Mouse (Mus musculus) intestine, embryonic 14.5 days (tissue): ENCODE measurements at regions not wholly inside any gene's neighbourhood (a gene's known extent, or its start where the extent isn't known, plus 50 kb on each side); places are given as distances from the start of the nearest gene placed in this dataset.

ENCODE experiments used
- ATAC-seq: fragments of 200-750 bp; cut with Nextera tagmentation; replicated peaks from 2 replicates; pipeline ENCODE4 v1.8.0; 2017; ENCODE audit warnings: low read depth, moderate number of reproducible peaks, moderate TSS enrichment, moderate library complexity; ENCODE audit not compliant: low FRiP score, low TSS enrichment
- DNase-seq: peaks from one replicate; pipeline ENCODE4 v3.0.0-alpha.2; 2018; ENCODE audit warnings: low spot score
- H3K27ac ChIP-seq: fragments of 300-500 bp; sonication (generic); 2 replicates; pipeline ENCODE4 v1.5.1; 2014; ENCODE audit warnings: low read depth, mild to moderate bottlenecking, control low read depth
- H3K27me3 ChIP-seq: fragments of 300-500 bp; sonication (generic); replicated peaks from 2 replicates; pipeline ENCODE4 v1.6.1; 2014; ENCODE audit warnings: low read length, control low read depth; ENCODE audit not compliant: control insufficient read depth, insufficient read depth
- H3K36me3 ChIP-seq: fragments of 300-500 bp; sonication (generic); 2 replicates; pipeline ENCODE4 v1.6.1; 2014; ENCODE audit warnings: low read length, control low read depth; ENCODE audit not compliant: control insufficient read depth, insufficient read depth
- H3K4me1 ChIP-seq: fragments of 300-500 bp; sonication (generic); replicated peaks from 2 replicates; pipeline ENCODE4 v1.6.1; 2014; ENCODE audit warnings: low read length, control low read depth, mixed read lengths; ENCODE audit not compliant: control insufficient read depth, insufficient read depth
- H3K4me2 ChIP-seq: fragments of 300-500 bp; sonication (generic); 2 replicates; pipeline ENCODE4 v1.6.1; 2014; ENCODE audit warnings: low read length
- H3K4me3 ChIP-seq: fragments of 300-500 bp; sonication (generic); 2 replicates; pipeline ENCODE4 v1.5.1; 2014; ENCODE audit warnings: low read depth, low read length, control low read depth, mixed read lengths
- H3K9ac ChIP-seq: fragments of 300-500 bp; sonication (generic); 2 replicates; pipeline ENCODE4 v1.6.1; 2014; ENCODE audit warnings: mild to moderate bottlenecking, low read length
- H3K9me3 ChIP-seq: fragments of 300-500 bp; sonication (generic); 2 replicates; pipeline ENCODE4 v1.6.1; 2016; ENCODE audit warnings: low read length, control low read depth; ENCODE audit not compliant: control insufficient read depth
- WGBS: fragments of 180-500 bp; shearing (Covaris S2); extraction: QIAGEN DNeasy Blood & Tissue Kit; methylation state at CpG from one replicate; pipeline ENCODE4 v1.1.7; 2014; 5-methylcytosine and 5-hydroxymethylcytosine counted together

DNA sequence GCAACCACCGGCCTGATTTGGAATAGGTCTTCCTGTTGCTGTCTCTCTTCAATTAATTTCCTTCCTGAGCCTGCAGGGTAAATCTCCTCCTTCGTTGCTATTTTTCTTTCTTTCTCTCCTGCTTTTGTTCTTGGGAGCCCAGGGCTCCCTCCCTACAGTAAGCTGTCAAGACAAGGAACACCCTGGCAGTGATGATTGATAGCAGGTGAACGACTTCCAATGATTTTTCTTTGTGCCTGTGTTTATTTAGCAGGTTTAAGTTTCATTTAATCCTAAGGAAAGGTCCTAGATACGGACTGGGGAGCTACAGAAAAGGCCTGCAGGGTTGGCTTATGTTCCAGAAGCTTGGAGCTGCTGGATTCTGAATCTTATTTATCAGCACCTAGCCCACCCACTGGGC, 105.5 kb downstream of the Foxa2 start:
- no peaks in the 10 kb centered on the region for H3K36me3 ChIP-seq
- no peak overlapping the region for H3K4me2 ChIP-seq
- H3K27ac ChIP-seq = no peak overlapping the region
- ATAC-seq = no peak
- H3K9ac ChIP-seq = no peak overlapping the region
- H3K4me1 ChIP-seq = no peaks in the 10 kb centered on the region; the same call in 1 of the 2 replicates
- H3K27me3 ChIP-seq = no peaks in the 10 kb centered on the region
- no peak for DNase-seq
- H3K9me3 ChIP-seq = no peaks in the 10 kb centered on the region
- WGBS = 20% methylated on average over 4 of the region's 4 CpGs
- no peak overlapping the region for H3K4me3 ChIP-seq

DNA sequence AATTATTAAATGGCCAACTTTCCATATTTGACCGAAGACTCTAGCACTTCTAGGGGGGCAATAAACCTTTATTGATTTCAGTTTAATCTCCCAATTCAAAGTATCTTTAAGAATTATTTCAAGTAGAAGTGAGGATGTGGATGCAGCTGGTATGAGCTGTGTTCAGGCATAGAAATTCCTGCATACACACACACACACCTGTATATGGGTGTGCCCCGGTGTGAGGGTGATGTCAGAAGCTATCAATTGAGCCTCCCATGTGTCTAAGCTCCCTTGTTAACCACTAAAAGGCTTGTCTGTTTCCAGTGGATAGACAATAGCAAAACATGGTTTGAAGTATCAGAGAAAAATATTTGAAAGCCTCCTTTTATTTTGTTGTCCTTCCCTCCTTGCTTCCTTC, 114.3 kb downstream of the Foxa2 start:
- no peak overlapping the region for H3K9ac ChIP-seq
- H3K4me3 ChIP-seq = no peak overlapping the region
- no peak overlapping the region for H3K27ac ChIP-seq
- DNase-seq = no peak
- H3K9me3 ChIP-seq = no peaks in the 10 kb centered on the region
- no peak overlapping the region for H3K4me2 ChIP-seq
- H3K27me3 ChIP-seq = no peaks in the 10 kb centered on the region
- 64% methylated on average over 2 of the region's 2 CpGs for WGBS
- no peaks in the 10 kb centered on the region for H3K4me1 ChIP-seq
- ATAC-seq = no peak
- no peaks in the 10 kb centered on the region for H3K36me3 ChIP-seq

DNA sequence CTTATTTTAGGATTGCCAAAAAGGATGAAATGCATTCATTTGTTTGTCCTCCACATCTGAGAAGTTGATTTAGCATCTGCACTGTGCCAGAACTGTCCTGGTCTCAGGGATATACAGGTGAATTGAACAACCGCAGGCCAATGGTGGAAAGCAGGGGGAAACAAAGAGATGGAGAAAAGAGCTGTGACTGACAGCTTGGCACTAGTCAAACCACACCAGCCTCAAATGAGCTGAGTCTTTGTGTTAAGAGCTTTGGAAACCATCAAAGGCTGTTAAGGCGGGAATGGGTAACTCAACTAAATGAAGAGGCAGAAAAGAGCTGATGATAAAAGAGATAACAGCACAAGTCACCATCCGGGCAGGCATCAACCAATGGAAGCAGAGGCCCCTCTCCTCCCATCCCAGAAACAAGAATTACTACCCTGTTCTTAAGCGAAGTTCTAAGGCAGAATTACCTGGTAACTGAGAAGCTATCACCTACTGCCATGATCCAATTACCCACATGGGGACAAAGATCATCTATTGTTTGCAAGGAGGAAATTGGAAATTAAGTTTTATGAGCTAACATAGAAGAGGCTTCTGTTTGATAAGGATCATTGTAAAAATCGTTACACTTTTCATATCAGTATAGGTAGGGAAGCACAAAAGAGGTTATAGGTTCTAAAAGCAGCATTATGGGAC, 117.6 kb downstream of the Foxa2 start:
- Histone ChIP-seq H3K9me3 (no peaks in the 10 kb centered on the region), H3K4me2 (no peak overlapping the region), H3K4me1 (no peaks in the 10 kb centered on the region), H3K27me3 (no peaks in the 10 kb centered on the region), H3K9ac (no peak overlapping the region), H3K36me3 (no peaks in the 10 kb centered on the region), H3K27ac (no peak overlapping the region), H3K4me3 (no peak overlapping the region)
- DNase-seq (peak; percentile 29), ATAC-seq (no peak)
- WGBS = 66% methylated on average over 5 of the region's 5 CpGs

DNA sequence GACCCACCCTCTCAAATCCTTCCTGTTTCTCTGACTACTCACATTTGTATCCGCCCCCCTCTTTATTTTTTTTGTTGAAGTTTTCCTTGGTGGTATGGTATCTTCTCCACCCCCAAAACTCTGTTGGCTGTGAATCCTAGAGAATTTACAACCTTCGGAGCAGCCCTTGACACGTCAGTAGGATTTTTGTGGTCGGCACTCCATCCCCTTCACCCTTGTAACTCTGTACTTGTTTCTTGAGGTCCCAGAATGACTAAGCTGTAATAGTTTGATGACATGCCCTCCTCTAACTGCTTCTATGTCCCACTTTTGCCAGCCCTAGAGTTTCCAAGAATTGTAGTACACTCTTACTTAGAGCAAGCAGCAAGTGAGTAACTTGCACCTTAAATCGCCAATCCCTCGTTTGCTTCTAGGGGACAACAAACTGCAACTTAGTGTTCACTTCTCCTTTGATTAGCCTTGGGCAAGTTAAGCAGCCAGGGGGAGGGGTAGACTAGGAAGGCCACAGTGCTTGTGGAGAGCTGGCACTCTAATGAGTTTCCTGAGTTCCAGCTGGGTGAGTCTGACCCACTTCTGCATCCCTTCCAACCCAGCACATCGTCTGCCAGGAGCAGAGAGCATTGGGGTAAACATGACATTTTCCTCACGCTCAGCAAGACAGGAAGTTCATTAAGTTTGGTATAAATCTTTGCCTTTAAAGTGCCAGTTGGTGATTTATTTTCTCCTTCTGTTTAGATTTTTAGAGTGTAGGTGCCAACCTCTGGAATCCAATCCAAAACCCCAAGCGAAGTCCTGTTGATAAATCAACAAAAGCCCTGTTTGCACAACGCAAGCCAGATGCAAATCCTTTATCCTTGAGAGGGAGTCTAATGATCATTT, 118.7 kb downstream of the Foxa2 start:
- Histone ChIP-seq H3K4me1 (no peaks in the 10 kb centered on the region), H3K27ac (no peak overlapping the region), H3K4me3 (no peak overlapping the region), H3K4me2 (no peak overlapping the region), H3K9me3 (no peaks in the 10 kb centered on the region), H3K9ac (no peak overlapping the region), H3K36me3 (no peaks in the 10 kb centered on the region), H3K27me3 (no peaks in the 10 kb centered on the region)
- DNase-seq (peak; percentile 49), ATAC-seq (no peak)
- 32% methylated on average over 10 of the region's 10 CpGs for WGBS

DNA sequence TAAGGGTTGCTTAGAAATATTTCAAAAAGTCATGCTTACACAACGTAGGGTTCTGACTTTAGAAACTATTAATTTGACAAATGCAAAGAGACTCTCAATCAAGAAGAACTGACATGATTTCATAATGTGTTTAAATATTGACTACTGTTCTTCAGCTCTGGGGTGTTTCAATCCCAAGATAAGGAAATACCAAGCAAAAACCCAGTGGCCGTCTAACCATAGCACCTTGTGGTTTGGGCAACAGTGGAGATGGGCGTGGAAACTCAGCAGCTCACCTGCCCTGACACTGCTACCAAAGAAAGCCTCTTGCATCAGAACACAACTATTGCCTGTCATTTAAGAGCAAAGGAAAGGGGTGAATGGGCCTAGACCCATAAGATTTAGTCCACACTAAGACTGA, 119.9 kb downstream of the Foxa2 start:
- ATAC-seq (no peak), DNase-seq (no peak)
- Histone ChIP-seq H3K36me3 (no peaks in the 10 kb centered on the region), H3K9me3 (no peaks in the 10 kb centered on the region), H3K27ac (no peak overlapping the region), H3K4me1 (no peaks in the 10 kb centered on the region), H3K4me3 (no peak overlapping the region), H3K9ac (no peak overlapping the region), H3K27me3 (no peaks in the 10 kb centered on the region), H3K4me2 (no peak overlapping the region)
- 74% methylated on average over 3 of the region's 3 CpGs for WGBS

DNA sequence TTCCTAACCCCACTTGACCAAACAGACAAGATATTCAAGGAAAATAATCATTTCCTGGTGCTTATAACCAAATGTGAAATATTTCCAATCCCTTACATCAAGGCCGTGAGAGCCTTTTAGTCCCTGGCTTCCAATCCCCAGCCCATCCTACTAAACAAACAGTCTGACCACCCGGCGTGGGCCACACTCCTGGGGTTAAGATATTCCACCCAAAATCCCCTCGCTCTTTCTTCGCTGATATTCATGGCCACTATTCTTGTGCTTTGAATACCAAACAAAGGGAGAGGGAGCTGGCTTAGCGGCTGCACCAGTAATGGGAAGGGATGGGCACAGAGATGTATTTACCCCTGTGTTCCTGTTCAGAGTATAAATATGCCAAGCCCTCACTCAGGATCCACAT, 139.4 kb downstream of the Foxa2 start:
- H3K36me3 ChIP-seq = no peaks in the 10 kb centered on the region
- no peak overlapping the region for H3K4me2 ChIP-seq
- no peaks in the 10 kb centered on the region for H3K9me3 ChIP-seq
- H3K27ac ChIP-seq = no peak overlapping the region
- H3K9ac ChIP-seq = no peak overlapping the region
- ATAC-seq (no peak), DNase-seq (no peak)
- WGBS = 70% methylated on average over 6 of the region's 6 CpGs
- no peak overlapping the region for H3K4me3 ChIP-seq
- no peaks in the 10 kb centered on the region for H3K4me1 ChIP-seq
- H3K27me3 ChIP-seq = no peaks in the 10 kb centered on the region

DNA sequence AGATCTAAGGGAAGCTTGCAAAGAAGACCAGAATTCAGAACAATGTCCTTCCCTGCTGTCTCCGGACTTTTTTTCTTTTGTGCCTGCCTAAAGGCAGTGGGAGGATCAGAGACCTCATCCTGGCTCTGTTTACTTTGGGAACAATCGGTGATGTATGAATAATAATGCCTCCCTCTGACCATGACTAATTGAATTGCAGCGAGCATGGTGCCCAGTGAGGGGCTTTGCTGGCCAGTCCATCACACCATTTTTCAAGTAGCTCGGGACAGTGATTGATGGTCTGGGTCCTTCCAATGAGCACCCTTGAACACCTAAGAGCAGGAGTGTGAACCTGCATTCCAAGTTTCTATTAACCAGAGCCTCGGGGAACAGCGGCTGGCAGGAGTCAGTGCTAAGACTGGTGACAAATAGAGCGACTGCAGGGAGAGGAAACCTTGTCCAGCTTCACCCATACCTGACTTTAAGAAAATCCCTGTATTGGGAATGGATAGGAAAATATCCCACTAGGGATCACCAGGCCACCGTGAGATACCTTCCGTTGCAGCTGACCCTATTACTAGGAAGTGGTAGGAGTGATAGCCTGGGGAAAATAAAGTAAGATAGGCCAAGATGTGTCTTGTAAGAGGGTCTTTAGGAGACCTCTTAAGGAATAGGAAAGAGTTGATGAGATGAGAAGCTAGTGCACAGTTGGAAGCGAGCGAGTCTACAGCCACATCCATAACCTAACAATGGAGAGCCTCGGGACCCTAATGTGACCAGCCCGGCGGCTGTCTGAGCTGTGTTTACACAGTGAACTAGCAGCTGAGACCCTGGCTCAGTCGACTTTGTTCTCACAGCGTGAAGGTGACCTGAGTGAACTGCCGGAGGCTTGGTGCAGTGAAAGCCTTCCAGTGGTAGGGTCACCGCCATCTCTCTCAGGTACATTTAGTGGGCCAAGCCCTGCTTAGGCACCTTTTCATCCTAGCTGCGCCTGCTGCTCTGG, 140.7 kb downstream of the Foxa2 start:
- Histone ChIP-seq H3K27me3 (no peaks in the 10 kb centered on the region), H3K27ac (no peak overlapping the region), H3K4me3 (no peak overlapping the region), H3K4me2 (no peak overlapping the region), H3K9ac (no peak overlapping the region), H3K36me3 (no peaks in the 10 kb centered on the region), H3K9me3 (no peaks in the 10 kb centered on the region), H3K4me1 (no peaks in the 10 kb centered on the region)
- ATAC-seq (no peak), DNase-seq (no peak)
- 25% methylated on average over 19 of the region's 19 CpGs for WGBS

DNA sequence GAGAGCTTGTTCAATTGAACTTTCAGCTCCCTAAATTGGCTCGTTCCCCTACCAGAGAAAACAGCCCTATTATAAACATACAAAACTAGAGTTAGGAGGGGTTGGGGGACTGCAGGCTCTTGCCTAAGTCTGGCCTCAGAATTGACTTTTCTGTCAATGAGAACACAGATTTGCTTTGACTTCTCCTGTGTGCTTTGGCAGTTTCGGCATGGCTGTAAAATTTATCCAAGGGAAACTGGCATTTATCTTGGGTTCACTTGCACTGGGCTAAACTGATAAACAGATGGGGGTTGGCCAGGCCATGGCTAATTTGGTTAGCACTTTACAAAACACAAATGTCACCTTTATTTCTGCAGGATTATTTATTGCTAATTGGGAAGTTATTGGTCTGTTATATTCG, 141.7 kb downstream of the Foxa2 start:
- Histone ChIP-seq H3K9me3 (no peaks in the 10 kb centered on the region), H3K27ac (no peak overlapping the region), H3K4me3 (no peak overlapping the region), H3K27me3 (no peaks in the 10 kb centered on the region), H3K4me2 (no peak overlapping the region), H3K9ac (no peak overlapping the region), H3K36me3 (no peaks in the 10 kb centered on the region), H3K4me1 (no peaks in the 10 kb centered on the region)
- DNase-seq = no peak
- no peak for ATAC-seq
- 30% methylated on average over 3 of the region's 3 CpGs for WGBS
